Mouse (Mus musculus): ENCODE data around the gene Sf3b1. TPM values are rescaled to one million over a fixed set of nuclear protein-coding genes. Genes with fewer than 3 reads are reported as not detected.
"Not testable (repeated sequence)": the region's sequence is repeated elsewhere in the genome, so short reads cannot be mapped to it uniquely, and the experiment has no call there.

Gene Sf3b1
- 100 to 1,000 TPM; 159 to 160 TPM for total RNA-seq (2021)

DNA sequence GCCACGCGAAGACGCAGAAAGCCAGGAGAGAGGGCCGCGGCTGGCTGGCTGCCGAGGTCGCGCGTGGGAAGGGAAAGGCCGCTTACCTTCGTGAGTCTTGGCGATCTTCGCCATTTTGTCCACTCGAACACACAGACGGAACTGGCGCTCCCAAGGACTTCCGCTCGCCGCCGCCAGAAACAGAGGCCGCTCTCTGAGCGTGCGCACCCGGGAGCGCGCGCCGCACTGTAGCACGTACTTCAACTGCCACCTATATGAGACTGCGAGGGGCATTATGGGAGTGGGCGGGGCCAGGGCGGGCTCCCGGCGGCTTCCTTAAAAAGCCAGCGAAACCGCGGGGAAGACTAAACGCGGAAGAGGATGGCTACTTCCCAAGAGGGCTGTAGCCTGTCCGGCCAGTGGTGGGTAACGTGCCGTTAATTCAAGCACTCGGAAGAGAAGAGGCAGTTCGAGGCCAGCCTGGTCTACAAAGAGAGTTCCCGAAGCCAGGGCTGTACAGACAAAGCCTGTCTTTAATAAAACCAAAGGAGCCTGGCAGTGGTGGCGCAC, at the start of gene Sf3b1:
TSS of gene Sf3b1 (minus strand) at position 229 of the 549 bp plus-strand sequence.
- peak; percentile 93 to 95 for DNase-seq

DNA sequence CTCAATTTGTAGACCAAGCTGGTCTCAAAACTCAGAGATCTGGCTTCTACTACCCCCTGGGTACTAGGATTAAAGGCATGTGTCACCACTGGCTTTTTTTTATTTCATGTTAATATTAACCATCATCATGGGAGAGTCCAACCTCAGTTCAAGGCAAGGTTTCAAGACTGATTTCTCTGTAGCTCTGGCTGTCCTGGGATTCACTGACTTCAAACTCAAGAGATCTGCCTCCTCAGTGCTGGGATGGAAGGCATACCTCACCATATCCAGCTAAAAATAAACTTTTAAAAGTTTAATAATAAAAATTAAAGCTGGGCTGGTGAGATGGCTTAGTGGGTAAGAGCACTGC, 49.1 kb upstream of the Sf3b1 start:
- no peak for DNase-seq

- no peak for DNase-seq
These were observed 48.5 kb upstream of the Sf3b1 start for GRCm38 (mm10) chr1:55075652-55076394.

GRCm38 (mm10) chr1:55074757-55075156, 47.5 kb upstream of the Sf3b1 start:
- no peak for DNase-seq

DNA sequence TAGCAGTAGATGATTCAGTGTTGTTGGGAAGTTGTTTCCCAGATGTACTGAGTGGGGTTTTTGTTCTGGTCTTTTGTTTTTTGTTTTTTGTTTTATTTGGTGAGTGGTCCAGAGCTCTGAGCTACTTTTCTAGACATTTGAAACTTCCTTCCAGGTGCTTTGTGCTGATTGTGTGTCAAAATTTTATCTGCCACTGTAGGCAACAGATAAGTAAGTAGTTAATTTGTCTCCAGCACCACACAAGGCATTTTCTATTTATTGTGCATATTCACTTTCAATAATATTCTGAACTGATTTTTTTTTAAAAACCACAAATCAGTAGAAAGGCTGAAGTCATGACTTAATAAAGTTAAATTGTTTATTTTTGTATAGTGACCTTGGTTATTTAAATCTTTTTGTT, 45.0 kb upstream of the Sf3b1 start:
- DNase-seq: not testable (repeated sequence)

DNA sequence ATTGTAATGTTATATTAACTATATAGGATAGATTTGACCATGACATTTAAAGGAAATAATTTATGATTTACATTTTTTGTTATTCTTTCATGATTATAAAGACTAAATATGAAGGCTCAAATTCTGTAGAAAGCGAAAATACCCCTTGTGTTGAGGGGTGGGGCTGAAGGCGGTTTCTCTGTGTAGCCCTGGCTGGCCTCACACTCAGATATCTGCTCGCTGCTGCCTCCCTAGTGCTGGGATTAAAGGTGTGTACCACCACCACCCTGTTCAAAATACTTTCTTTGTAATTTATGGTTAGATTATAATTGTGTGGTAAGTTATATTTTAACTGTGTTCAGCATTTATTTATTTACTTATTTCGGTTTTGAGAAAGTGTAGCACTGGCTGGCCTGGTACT, 34.5 kb upstream of the Sf3b1 start:
- no peak for DNase-seq

DNA sequence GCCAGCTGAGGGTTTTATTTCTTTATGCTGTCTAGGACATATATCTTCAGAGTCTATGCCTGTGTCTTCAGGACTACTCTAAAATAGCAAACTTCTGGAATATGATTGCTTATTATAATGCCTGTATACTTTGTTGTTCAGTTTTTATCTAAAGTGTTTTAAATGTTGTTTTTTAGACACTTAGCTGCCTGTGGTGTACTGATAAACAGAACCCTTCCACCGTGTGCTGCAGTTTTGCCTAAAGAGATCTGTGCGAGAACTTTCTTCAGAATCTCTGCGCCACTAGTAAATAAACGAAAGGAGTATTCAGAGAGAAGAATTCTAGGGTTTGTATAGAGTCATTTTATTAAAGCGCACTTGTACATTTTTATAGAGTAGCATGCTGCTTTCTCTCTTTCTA, 33.8 kb upstream of the Sf3b1 start:
- DNase-seq: no peak

DNA sequence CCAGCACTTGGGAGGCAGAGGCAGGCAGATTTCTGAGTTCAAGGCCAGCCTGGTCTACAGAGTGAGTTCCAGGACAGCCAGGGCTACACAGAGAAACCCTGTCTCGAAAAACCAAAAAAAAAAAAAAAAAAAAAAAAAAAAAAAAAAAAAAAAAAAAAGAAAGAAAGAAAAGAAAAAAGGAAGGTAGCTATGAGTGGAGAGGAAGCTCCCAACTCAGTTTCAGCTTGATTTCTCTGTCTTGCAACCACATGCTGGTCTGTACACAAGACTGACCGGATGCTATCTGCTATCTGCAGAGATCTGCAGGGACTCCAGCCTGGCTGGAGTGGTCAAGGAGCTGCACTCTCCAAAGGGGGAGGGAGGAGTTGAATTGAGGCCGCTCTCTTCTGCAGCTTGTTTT, 31.1 kb upstream of the Sf3b1 start:
- DNase-seq: not testable (repeated sequence)

- DNase-seq: no peak
These were observed 28.2 kb upstream of the Sf3b1 start for GRCm38 (mm10) chr1:55055322-55056115.

DNA sequence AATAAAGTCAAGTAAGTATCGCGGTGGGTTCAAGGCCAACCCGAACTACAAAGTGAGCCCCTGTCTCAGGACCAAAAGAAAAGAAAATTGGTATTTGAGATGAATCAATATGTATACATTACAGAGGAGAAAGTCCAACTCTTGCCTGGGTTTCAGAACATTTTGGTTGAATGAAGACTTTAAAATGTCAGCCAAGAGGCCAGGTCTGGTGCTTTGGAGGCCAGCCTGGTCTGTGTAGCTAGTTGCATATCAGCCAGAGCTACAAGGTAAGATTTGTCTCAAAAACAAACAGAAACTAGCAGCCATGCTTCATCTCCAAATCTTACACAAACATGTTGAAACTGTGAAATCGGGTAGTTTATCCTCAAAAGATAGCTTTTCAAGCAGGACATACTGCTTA, 26.3 kb upstream of the Sf3b1 start:
- no peak for DNase-seq

- DNase-seq: no peak
These were observed 25.7 kb upstream of the Sf3b1 start for GRCm38 (mm10) chr1:55053005-55053404.

DNA sequence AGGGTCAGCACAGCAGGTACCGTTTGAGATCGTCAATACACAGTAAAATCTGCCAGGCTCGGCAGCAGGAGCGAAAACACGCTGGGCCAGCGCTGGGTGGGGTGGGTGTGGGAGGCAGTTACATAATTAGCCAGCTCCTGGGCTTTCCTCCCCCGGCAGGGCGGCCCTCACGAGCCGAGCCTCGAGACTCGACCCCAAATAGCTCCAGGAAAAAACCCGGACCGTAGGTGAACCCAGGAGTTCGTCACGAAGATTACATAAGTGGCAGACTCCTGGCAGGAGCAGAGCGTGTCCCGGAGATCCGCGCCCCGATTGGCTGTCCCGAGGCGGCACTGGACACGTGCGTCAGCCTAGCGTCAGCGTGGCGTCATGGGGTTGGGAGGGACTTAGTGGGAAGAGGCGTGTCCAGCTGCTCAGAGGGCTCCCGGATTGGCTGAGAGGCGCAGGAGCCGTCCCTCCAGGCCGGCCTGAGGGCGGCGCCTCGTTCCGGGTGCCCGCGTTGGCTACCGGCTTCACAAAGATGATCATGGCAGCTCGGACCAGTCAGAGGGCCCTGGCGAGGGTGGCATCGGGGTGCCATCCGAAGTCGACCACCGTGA, 25.2 kb upstream of the Sf3b1 start, which contains the start of gene Coq10b:
TSS of gene Coq10b (plus strand) at position 416 of the 599 bp plus-strand sequence.
- peak; percentile 100 for DNase-seq

DNA sequence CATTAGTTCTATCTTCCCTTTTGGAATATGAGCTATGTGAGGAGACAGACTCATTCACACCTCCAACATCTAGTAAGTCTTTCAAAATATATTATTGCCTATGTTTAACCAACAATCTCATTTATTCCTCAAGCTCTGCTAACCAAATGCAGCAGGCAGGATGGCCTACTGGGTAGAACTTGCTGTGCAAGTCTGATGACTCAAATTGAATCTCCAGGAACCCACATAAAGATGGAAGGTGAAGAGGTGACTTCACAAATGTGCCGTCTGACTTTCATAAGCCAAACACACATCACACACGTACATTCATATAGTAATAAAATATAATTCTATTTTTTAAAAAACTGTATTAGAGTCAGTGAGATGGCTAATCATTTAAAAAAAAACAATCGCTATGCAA, 24.4 kb upstream of the Sf3b1 start:
- no peak for DNase-seq

GRCm38 (mm10) chr1:55048841-55049587, 21.7 kb upstream of the Sf3b1 start:
- DNase-seq: no peak

GRCm38 (mm10) chr1:55043164-55043563, 15.9 kb upstream of the Sf3b1 start:
- DNase-seq: no peak

GRCm38 (mm10) chr1:55042246-55042645, 15.0 kb upstream of the Sf3b1 start:
- DNase-seq: no peak

DNA sequence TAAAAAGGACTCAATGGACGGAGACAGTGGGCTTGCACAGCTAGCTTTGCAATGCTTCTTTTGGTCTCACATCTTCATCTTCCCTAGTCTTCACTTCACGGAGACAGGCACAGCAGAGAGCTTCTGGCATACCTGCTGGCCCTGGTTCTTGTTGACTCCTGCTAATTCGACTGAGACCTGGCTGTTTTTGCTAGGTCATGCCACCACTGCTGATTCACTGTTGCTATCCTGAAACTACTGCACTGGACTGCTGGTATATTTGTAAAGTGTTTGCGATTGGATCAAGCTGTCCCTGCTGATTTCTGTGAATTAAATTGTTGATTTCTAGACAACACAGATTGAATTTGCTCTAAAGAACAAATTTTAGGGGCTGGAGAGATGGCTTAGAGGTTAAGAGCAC, 14.4 kb upstream of the Sf3b1 start:
- DNase-seq: no peak

- no peak for DNase-seq
These were observed 12.7 kb upstream of the Sf3b1 start for GRCm38 (mm10) chr1:55039944-55040343.

- DNase-seq: no peak
These were observed 3.9 kb upstream of the Sf3b1 start for GRCm38 (mm10) chr1:55031026-55031779.

GRCm38 (mm10) chr1:55029446-55029845, 2.2 kb upstream of the Sf3b1 start:
- no peak for DNase-seq

GRCm38 (mm10) chr1:55028512-55029249, 1.4 kb upstream of the Sf3b1 start:
- DNase-seq: no peak

Measured in layer of hippocampus, postnatal 36 days (tissue).